Mouse (Mus musculus) c-Kit-positive CD71-positive TER-119-negative erythroid progenitor cells, embryonic 14.5 days (primary cell): ENCODE data around the gene Anapc1.

Experiments used
- DNase-seq: peaks from one replicate; pipeline ENCODE4 v3.0.0-alpha.2; 2013; ENCODE audit warnings: low read depth

Anapc1 gene

GRCm38 (mm10) chr2:128565904-128566303 is 121.3 kb downstream of the Anapc1 start:
- DNase-seq, result no peak

- DNase-seq, result no peak
Observed at GRCm38 (mm10) chr2:128564195-128564594, 123.0 kb downstream of the Anapc1 start.
